Mouse (Mus musculus) regulatory T cell (primary cell): ENCODE measurements around the gene Olfr780.
"Not testable (repeated sequence)": the region's sequence is repeated elsewhere in the genome, so short reads cannot be mapped to it uniquely, and the experiment has no call there.

Experiments
- in situ Hi-C: fragments of 300-600 bp; cut with MboI, MseI; formaldehyde crosslinking; loops from one replicate; pipeline ENCODE4 v1.15.1; 2025; ENCODE audit warnings: high pct_unique_total_duplicates

Gene Olfr780

GRCm38 (mm10) chr10:129317817-129318216 lies at the start of gene Olfr780:
Olfr780 (plus strand) TSS chr10:129318117.
- in situ Hi-C loops: no loop called here

GRCm38 (mm10) chr10:129271081-129271535 lies 46.8 kb upstream of the Olfr780 start, which contains the start of gene Olfr777:
Olfr777 (minus strand) TSS chr10:129271485.
- in situ Hi-C loops: no loop called here

- in situ Hi-C loops: loop anchor here (5.0 kb wide), 1 partner anchor 39 kb away; no protein-coding TSS in a partner anchor
Observed at GRCm38 (mm10) chr10:129312973-129313372, 4.9 kb upstream of the Olfr780 start.

GRCm38 (mm10) chr10:129313521-129313920 lies 4.4 kb upstream of the Olfr780 start:
- in situ Hi-C loops: loop anchor here (5.0 kb wide), 1 partner anchor 39 kb away; no protein-coding TSS in a partner anchor

- in situ Hi-C loops: no loop called here
Observed at GRCm38 (mm10) chr10:129328554-129328953, 10.6 kb downstream of the Olfr780 start, which contains the start of gene Olfr781. Olfr781 (plus strand) TSS chr10:129328854.

- in situ Hi-C loops: no loop called here
Observed at GRCm38 (mm10) chr10:129348550-129348949, 30.6 kb downstream of the Olfr780 start, which contains the start of gene Olfr782. Olfr782 (plus strand) TSS chr10:129348850.

- in situ Hi-C loops: loop anchor here (5.0 kb wide), 1 partner anchor 40 kb away; no protein-coding TSS in a partner anchor
Observed at GRCm38 (mm10) chr10:129352475-129352874, 34.6 kb downstream of the Olfr780 start.

GRCm38 (mm10) chr10:129356496-129356895 lies 38.6 kb downstream of the Olfr780 start:
- in situ Hi-C loops: not testable (repeated sequence)

- in situ Hi-C loops: no loop called here
Observed at GRCm38 (mm10) chr10:129357307-129357706, 39.4 kb downstream of the Olfr780 start.
